Mouse (Mus musculus) thymus, postnatal 14 days (tissue): ENCODE measurements around the gene Bola2.
"Not testable (repeated sequence)": the region's sequence is repeated elsewhere in the genome, so short reads cannot be mapped to it uniquely, and the experiment has no call there.

ENCODE experiments used
- DNase-seq: peaks from one replicate; pipeline ENCODE4 v3.0.0; 2021

Gene Bola2

GRCm38 (mm10) chr7:126695210-126695611 lies at the start of gene Bola2:
Gene Bola2, plus strand, starts transcription at chr7:126695401.
- DNase-seq = peak; percentile 80

- DNase-seq = no peak
These were observed 49.5 kb upstream of the Bola2 start for GRCm38 (mm10) chr7:126645708-126646107.

DNA sequence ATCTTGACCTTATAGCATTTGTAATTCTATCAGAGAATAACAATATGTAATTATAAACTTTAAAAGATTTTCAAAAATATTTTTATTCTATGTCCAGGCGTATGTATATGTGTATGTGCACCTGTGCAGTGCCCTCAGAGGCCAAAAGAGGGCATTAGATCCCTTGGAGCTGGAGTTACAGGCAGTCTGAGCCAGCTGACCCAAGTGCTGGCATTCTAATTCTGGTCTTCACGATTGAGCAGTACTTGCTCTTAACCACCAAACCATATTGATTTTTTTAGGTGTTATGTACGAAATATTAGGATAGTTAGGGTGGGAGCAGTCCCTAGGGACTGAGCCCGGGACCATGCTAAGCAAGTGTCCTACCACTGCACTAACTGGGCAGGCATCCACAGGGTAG lies 46.7 kb upstream of the Bola2 start:
- peak; percentile 8 for DNase-seq

- DNase-seq = peak; percentile 95
These were observed 45.8 kb upstream of the Bola2 start, which contains the start of gene Sgf29 for GRCm38 (mm10) chr7:126649231-126650051. Gene Sgf29, plus strand, starts transcription at chr7:126649309.

- no peak for DNase-seq
These were observed 44.3 kb upstream of the Bola2 start for GRCm38 (mm10) chr7:126650852-126651251.

DNA sequence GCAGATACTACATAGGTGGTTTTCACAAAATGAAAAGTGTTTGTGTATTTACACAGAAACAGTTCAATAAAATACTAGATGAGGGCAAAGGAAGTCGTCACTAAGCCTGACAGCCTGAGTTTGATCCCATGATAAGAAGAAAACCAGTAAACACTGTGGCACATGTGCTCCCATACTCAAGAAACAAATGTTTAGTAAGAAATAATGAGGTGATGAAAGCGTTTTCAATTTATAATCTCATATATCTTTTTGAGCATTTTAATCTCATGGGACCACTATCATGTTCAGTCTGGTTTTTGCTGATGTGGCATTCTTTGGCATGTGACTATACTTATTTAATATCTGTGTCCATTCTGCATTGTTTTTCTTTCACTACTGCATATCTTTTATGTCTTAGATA lies 41.2 kb upstream of the Bola2 start:
- no peak for DNase-seq

DNA sequence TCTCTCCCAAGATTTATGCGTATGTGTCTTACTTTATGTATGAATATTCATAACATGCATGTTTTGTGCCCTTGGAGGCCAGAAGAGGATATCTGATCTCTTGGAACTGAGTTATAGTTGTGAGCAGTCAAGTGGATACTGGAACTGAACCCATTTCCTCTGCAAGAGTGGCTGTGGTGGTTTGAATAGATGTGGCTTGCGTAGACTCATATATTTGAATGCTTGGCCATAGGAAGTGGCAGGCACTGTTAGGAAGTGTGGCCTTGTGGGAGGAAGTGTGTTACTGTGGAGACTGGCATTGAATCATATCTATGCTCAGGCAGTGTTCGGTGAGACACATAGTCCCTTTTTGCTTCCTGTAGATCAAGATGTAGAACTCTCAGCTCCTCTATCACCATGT lies 39.5 kb upstream of the Bola2 start:
- peak; percentile 32 for DNase-seq

GRCm38 (mm10) chr7:126657522-126657921 lies 37.7 kb upstream of the Bola2 start:
- DNase-seq = no peak

DNA sequence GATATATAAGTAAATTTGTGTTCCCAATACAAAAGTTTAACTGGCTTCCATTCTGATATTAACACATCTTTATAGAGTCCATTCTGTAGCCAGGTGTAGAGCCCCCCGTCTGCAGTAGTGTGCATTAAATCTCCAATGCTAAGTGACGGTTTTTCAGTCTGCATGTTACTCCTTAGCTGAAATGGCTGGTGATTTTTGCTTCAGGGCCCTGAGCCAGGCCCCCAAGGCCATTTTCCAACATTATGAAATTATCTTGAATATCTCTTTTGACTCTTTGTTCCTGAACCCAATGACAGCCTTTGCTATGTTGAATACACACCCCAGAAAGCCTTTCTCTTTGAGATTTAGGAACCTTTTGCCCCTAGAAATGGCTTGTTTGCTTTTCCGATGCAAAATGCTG lies 35.4 kb upstream of the Bola2 start:
- no peak for DNase-seq

DNA sequence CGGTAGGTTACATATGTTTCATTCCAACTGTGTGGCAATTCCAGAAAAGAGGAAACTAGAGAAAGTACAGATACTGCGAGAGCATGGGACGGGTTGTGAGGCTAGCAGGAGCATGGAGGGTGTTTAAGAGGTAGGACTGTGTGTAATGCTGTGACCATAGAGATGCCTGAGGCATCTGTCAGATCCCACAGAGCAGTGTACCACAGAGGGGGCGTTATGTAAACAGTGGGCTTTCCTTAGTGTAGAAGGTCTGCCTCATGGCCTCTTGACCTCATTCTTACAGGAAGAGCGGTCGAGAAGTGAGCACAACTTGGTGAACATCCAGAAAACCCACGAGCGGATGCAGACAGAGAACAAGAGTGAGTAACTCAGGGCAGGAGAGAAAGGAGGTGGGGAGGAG lies 31.6 kb upstream of the Bola2 start:
- no peak for DNase-seq

- no peak for DNase-seq
These were observed 29.9 kb upstream of the Bola2 start for GRCm38 (mm10) chr7:126665269-126665668.

- no peak for DNase-seq
These were observed 27.6 kb upstream of the Bola2 start for GRCm38 (mm10) chr7:126667495-126668090.

GRCm38 (mm10) chr7:126668452-126668851 lies 26.7 kb upstream of the Bola2 start:
- DNase-seq = no peak

DNA sequence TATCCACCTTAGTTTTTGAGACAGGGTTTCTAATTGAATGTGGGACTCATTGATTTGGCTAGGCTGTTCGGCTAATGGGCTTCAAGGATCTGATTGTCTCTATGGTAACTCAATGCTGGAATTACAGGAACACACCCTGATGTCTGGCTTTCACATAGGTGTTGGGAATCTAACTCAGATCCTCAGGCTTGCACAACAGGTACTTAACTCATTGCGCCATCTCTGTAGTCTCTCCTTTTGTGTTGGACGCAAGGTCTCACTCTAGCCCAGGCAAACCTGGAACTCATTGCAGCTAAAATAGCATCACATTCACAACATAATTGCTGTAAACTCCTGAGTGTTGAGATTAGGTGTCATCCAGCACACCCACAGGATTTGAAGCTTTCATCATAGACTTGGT lies 25.0 kb upstream of the Bola2 start:
- no peak for DNase-seq

- no peak for DNase-seq
These were observed 23.1 kb upstream of the Bola2 start for GRCm38 (mm10) chr7:126672111-126672510.

GRCm38 (mm10) chr7:126675104-126675503 lies 20.1 kb upstream of the Bola2 start:
- no peak for DNase-seq

DNA sequence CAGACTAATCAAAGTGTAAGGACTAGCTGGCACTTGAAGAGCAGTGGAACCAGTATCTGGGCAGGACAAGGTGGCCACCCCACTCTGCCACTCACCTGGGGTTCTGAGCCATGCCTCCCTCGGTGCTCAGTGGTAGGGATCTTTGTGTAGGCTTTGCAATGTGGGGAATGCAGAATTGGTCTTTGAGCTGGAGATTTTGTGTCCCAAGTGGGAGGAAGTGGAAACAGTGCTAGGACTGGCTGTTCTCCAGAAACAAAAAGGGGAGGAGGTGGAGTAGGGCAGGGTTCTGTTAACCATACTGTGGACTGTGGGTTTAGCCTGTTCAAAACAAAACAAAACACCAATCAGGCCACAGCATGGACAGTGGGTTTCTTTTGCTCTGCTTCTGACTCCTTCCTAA lies 19.0 kb upstream of the Bola2 start, which contains the start of gene Sult1a1:
Gene Sult1a1, minus strand, starts transcription at position 226 of the 400 bp plus-strand sequence.
- no peak for DNase-seq

DNA sequence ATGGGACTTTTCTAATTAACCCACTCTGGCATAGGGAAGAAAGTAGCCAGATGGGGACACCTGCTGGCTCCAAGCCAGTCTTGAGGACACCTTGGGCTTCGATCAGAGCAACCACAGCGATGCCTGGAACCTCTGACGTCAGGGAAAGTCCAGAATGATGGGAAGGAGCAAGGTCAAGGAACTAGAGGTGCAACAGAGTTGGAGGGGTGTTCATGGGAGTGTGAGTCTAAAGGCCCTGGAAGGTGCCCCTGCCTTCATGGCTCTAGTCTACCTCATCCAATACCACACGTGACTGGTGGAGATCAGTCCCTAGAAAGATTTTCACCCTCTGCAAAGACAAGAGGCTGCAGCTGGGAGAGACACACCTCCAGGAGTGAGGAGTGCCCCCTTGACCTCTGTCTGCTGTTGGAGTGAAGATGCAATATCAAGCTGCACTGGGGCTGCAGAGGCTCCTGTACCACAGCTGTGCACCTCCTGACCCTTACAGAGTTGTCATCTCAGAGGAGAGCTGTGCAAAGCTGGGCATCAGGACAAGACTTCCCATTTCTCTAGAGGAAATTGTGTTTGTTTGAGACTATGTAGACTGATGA lies 18.5 kb upstream of the Bola2 start:
- DNase-seq = no peak

DNA sequence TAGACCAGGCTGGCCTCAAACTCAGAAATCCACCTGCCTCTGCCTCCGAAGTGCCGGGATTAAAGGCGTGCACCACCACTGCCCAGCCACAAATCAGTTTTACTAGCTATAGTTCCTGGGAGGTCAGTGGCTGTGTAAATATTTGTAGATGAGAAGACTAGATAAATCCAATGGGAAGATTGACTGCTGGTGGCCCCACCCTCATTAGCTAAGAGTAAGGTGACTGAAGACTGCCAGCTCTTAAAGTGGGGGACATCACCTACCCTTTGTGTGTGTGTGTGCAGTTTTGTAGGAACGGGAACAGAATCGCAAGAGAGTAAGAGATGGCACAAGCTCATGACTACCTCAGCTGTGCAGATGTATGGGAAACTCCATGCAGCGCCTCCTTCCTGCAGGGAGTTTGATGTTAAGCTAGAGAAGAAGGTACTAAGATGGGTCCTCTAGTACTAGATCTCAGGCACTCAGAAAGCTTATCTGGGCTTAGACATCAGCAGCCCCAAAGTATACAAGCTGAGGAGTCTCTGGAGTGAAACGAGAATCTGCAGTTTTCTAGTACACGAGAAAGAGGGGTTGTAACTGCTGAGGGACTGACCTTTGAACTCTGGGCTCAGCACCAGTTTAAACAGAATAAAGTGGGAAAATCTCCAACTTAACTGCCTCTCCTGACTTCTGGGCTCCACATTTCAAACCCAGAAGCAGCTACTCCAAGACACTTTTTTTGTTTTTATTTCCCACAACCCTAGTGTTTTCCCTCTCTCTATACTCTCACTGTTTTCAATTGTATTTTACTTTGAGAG lies 16.5 kb upstream of the Bola2 start:
- DNase-seq = no peak

DNA sequence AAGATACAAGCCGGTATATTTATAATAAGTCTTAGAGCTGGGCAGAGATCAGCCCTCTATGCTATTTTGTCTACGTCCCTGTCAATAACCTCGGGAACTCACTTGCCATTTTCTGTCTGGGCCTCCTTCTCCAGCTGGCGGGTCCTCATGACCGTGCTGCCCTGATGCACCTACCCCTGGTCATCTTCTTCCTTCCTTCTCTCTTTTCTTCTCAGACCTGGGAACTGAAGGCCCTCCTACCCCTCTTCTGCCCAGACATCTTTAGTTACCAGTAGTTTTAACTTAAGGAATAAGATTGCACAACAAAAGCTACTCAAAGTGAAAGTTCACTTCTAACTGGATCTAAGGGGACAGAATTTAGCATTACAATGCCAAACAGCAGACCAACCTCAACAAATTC lies 15.5 kb upstream of the Bola2 start:
- DNase-seq = no peak

GRCm38 (mm10) chr7:126681221-126681620 lies 14.0 kb upstream of the Bola2 start:
- DNase-seq = no peak

DNA sequence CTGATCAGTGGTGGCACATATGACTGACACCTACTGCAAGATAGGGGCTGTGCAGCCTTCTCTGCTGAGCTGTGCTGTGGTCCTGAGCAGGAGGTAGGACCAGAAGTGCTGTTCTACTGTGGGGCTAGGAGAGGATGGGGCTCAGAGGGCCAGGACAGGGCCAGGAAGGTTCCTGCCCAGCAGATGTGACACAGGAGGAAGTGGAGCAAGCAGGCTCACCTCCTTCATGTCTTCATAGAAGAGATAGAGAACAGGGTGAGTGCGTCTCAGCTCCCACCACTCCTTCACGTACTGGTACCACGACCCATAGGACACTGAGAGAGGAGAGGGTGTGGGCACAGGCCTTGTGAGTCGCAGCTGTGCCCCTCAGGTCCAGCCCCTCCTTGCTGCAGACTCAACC lies 7.0 kb upstream of the Bola2 start:
- not testable (repeated sequence) for DNase-seq

DNA sequence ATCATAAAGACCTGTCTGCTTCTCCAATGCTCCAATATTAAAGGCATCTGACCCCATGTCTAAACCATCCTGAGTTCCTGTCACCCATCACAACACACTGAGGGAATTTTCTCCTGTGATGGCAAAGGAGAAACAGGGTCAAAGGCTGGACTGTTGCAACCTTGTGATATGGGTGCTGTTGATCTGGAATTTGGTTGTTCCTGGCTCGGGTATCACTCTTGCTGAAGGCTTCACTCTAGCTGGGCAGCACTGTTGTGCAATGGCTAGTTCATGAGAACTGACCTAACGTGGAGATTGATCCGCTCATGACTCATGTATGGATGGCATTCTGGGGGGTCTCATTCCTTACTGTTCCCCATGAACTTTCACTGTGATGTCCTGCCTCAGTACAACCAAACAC lies 6.2 kb upstream of the Bola2 start:
- DNase-seq = no peak
